In the genomic region with DNA sequence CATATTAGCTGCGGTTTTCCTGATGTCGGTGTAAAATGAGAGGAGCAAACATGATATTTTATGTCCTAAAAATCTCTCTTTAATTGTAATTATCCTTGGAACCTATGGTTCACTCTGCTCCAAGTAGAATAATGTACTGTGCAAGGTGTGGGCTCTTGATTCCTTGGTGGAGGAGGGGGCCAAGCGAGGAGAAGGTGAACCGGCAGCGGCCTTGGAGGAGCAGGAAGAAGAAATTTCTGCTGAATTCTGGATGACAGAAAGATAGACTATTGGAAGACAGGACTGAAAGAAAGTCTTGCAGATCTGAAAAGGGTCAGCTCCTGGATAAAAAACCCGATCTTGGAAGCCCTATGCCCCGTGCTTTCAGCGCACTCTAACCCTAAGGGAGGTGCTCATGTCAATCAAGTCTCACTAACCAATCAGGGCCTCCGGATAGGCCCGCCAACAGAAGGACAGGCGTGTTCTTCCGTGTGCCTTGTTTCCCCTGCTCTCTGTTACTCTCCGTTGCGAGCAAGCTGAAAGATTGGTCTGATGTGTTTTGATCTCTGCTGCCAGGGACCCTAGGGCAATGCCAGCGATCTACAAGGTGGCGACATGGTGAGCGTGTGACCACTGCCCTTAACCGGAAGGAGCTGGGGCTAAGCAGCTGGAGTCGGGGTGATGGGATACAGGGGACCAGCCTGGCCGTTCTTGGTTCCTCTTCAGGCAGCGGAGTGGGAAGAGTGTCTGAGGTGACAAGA, we compare ENCODE assay signal across 8 mouse cellular contexts. TPM values are rescaled to one million over a fixed set of nuclear protein-coding genes. Genes with fewer than 3 reads are reported as not detected.
A peak's percentile ranks its signal among the peaks of the same experiment; 100 is the strongest.
DNase-seq lines count a peak whose midpoint lies in the region; ATAC-seq lines count a peak whose summit lies in the region.

A gene (plus strand): TSS at position 455 of the 740 bp plus-strand sequence.

- peak; percentile 58 for DNase-seq in embryo, embryonic 10 days (ENCODE audit: low spot score)
- peak; percentile 14 for DNase-seq in gastrocnemius, postnatal 10 days
- DNase-seq in hindlimb bud, embryonic 11.5 days (ENCODE audit: extremely low spot score, low read depth, low spot score): peak; percentile 5
- DNase-seq in left cerebral cortex, adult 18-20 months (ENCODE audit: low spot score in 2 of 2): peak; percentile 12 to 38
- DNase-seq in lung, postnatal 36 days: peak; percentile 67
- DNase-seq in retina, postnatal 1 day: peak; percentile 75
- DNase-seq in thymus, postnatal 4 days: peak; percentile 53

- peak; percentile 89 for ATAC-seq in activated CD4-positive, CD25-positive, alpha-beta regulatory T cell, adult 4 months

RNA-seq across cellular contexts. Expression of the gene that starts here (rescaled TPM):
- 1 to 10 TPM; 6.9 to 9.4 TPM for polyA plus RNA-seq in activated CD4-positive, CD25-positive, alpha-beta regulatory T cell, adult 4 months (2017; shearing (Covaris generic))
- total RNA-seq in gastrocnemius, postnatal 10 days (2021): 1 to 10 TPM; 1.7 to 3.9 TPM
- total RNA-seq in left cerebral cortex, adult 18-20 months (2021): 1 to 10 TPM; 6.8 to 7.0 TPM

Comparison
In these comparisons a context has a peak if more than half of its experiments do, and no peak if none do; other contexts are left out.
1. Peak in every context shown above with its lines: DNase-seq and ATAC-seq.
2. DNase-seq: peak in every context shown above with its lines; median percentile 75 in retina, postnatal 1 day; 67 in lung, postnatal 36 days; 58 in embryo, embryonic 10 days; 53 in thymus, postnatal 4 days; 25 in left cerebral cortex, adult 18-20 months; 14 in gastrocnemius, postnatal 10 days; 5 in hindlimb bud, embryonic 11.5 days.